19 mouse cellular contexts compared by ENCODE assay signal in the genomic region with DNA sequence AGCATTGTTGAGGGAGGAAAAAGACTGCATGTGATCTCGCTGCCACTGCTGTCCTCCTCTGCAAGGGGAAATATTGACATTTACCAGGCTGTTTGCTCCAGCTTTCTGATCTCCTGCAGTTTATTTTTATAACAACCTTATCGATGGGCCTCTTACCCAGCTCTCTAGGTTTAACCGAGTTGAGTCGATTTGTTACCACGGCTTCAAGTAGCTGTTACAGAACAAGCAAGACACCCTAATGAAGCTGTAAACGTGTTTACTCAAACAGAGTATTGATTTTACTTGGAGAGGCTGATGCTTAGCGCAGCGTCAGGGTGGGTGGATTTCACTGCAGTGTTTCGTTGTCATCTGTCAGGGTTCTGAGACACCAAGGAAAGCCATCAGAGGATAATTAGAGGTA. TPM values are rescaled to one million over a fixed set of nuclear protein-coding genes. Genes with fewer than 3 reads are reported as not detected.
A peak's percentile ranks its signal among the peaks of the same experiment; 100 is the strongest.
DNase-seq lines count a peak whose midpoint lies in the region; ATAC-seq and TF ChIP-seq lines count a peak whose summit lies in the region.
"Had no signal": no experiment of that assay in that cellular context is flagged by ENCODE, and none has a peak within 500 bp of the region (broad histone marks: within the 10 kb centered on the region; RNA-seq: fewer than 3 reads in every experiment).

No protein-coding gene starts in this region.

- no peaks in the 10 kb centered on the region for H3K36me3 ChIP-seq in heart, embryonic 11.5 days (ENCODE audit: control insufficient read depth, insufficient read depth, low read length)
- 0 out of 2 replicates have a peak, but pooled peaks cover 5% of the 10 kb centered on the region for H3K36me3 ChIP-seq in heart, postnatal 0 days (replicated peaks; ENCODE audit: control insufficient read depth, insufficient read depth, low read length)
- H3K36me3 ChIP-seq in hindbrain, embryonic 11.5 days (ENCODE audit: control insufficient read depth, insufficient read depth, low read length): no peaks in the 10 kb centered on the region
- H3K36me3 ChIP-seq: hindbrain, embryonic 10.5 days had no signal

- H3K4me3 ChIP-seq in heart, embryonic 11.5 days (ENCODE audit: low read depth, low read length): no peak overlapping the region
- H3K4me3 ChIP-seq in heart, postnatal 0 days (ENCODE audit: low read depth, low read length): no peak overlapping the region
- H3K4me3 ChIP-seq in hindbrain, embryonic 11.5 days (ENCODE audit: low read depth, low read length): no peak overlapping the region
- H3K4me3 ChIP-seq: forebrain, embryonic 10.5 days; hindbrain, embryonic 10.5 days; liver, embryonic 15.5 days had no signal

- WGBS in heart, embryonic 11.5 days (ENCODE audit: insufficient replicate concordance): 36% methylated on average over 9 of the region's 9 CpGs
- WGBS in heart, postnatal 0 days: 20% methylated on average over 9 of the region's 9 CpGs
- 67% methylated on average over 9 of the region's 9 CpGs for WGBS in hindbrain, embryonic 11.5 days

- intact Hi-C loops in heart, postnatal 25 days (cut with DNase I): no loop called here

- H3K4me1 ChIP-seq in heart, embryonic 11.5 days (ENCODE audit: control insufficient read depth, insufficient read depth, low read length): peaks cover 12% of the 10 kb centered on the region
- H3K4me1 ChIP-seq in heart, postnatal 0 days (ENCODE audit: control insufficient read depth, insufficient read depth): peaks cover 9% of the 10 kb centered on the region
- H3K4me1 ChIP-seq in hindbrain, embryonic 11.5 days (replicated peaks; ENCODE audit: control insufficient read depth, insufficient read depth, low read length): no peaks in the 10 kb centered on the region
- H3K4me1 ChIP-seq: liver, embryonic 15.5 days had no signal

- ATAC-seq in heart, embryonic 11.5 days (replicated peaks; ENCODE audit: insufficient number of reproducible peaks, low FRiP score, low TSS enrichment): no peak
- ATAC-seq in heart, postnatal 0 days (ENCODE audit: insufficient read depth, low read depth): no peak
- no peak for ATAC-seq in hindbrain, embryonic 11.5 days (ENCODE audit: low FRiP score)

- H3K27ac ChIP-seq in heart, embryonic 11.5 days (ENCODE audit: low read depth, low read length): peak overlapping the region; percentile 46; the same call in 1 of the 2 replicates
- H3K27ac ChIP-seq in heart, postnatal 0 days (ENCODE audit: low read depth): 0 out of 2 replicates have a peak overlapping the region, but pooled peaks have one; percentile 41
- H3K27ac ChIP-seq in hindbrain, embryonic 11.5 days (ENCODE audit: low read depth, low read length): no peak overlapping the region
- H3K27ac ChIP-seq: forebrain, embryonic 10.5 days; hindbrain, embryonic 10.5 days; kidney, postnatal 0 days; liver, embryonic 15.5 days; macrophage; stomach, postnatal 0 days had no signal

- H3K9me3 ChIP-seq in heart, embryonic 11.5 days (replicated peaks; ENCODE audit: control insufficient read depth, low read length): no peaks in the 10 kb centered on the region
- no peaks in the 10 kb centered on the region for H3K9me3 ChIP-seq in heart, postnatal 0 days (replicated peaks; ENCODE audit: control insufficient read depth, low read length)
- no peaks in the 10 kb centered on the region for H3K9me3 ChIP-seq in hindbrain, embryonic 11.5 days (ENCODE audit: control insufficient read depth, low read length)
- H3K9me3 ChIP-seq: forebrain, embryonic 10.5 days; hindbrain, embryonic 10.5 days; liver, embryonic 15.5 days had no signal

- TF ChIP-seq EP300 in heart, postnatal 0 days (IDR thresholded peaks at IDR 0.05; ENCODE audit: low read depth): no peak

- peak overlapping the region; percentile 16 for H3K4me2 ChIP-seq in heart, embryonic 11.5 days
- 0 out of 2 replicates have a peak overlapping the region, but pooled peaks have one; percentile 4 for H3K4me2 ChIP-seq in heart, postnatal 0 days (ENCODE audit: low read depth, low read length)
- no peak overlapping the region for H3K4me2 ChIP-seq in hindbrain, embryonic 11.5 days (replicated peaks; ENCODE audit: low read depth, low read length)
- H3K4me2 ChIP-seq: liver, embryonic 15.5 days; midbrain, embryonic 11.5 days had no signal

- no peak for TF ChIP-seq CTCF in heart, postnatal 0 days (IDR thresholded peaks at IDR 0.05; ENCODE audit: low read depth)

- no peak overlapping the region for H3K9ac ChIP-seq in heart, embryonic 11.5 days (ENCODE audit: low read depth, low read length)
- no peak overlapping the region for H3K9ac ChIP-seq in heart, postnatal 0 days (replicated peaks; ENCODE audit: low read depth, low read length)
- no peak overlapping the region for H3K9ac ChIP-seq in hindbrain, embryonic 11.5 days (ENCODE audit: low read depth, low read length)
- H3K9ac ChIP-seq: liver, embryonic 15.5 days had no signal

- no peak for DNase-seq in heart, postnatal 25 days (ENCODE audit: low spot score)
- peak; percentile 21 for DNase-seq in testis, postnatal 10 days (ENCODE audit: low spot score)
- DNase-seq in testis, postnatal 14 days (ENCODE audit: low spot score): no peak
- no peak for DNase-seq in heart, postnatal 0 days (ENCODE audit: low spot score)
- no peak for DNase-seq in hindbrain, embryonic 11.5 days (ENCODE audit: low spot score)
- DNase-seq in layer of hippocampus, adult 8-10 months (ENCODE audit: low spot score in 2 of 2): no peak
- DNase-seq: cerebellum, adult 9-11 months; gastrocnemius, postnatal 25 days; kidney, adult 11 months; right cerebral cortex, adult 18-20 months; thymus, postnatal 25 days had no signal

- no peaks in the 10 kb centered on the region for H3K27me3 ChIP-seq in heart, embryonic 11.5 days (ENCODE audit: control insufficient read depth, insufficient read depth, low read length)
- H3K27me3 ChIP-seq in heart, postnatal 0 days (ENCODE audit: control insufficient read depth, insufficient read depth, low read length): no peaks in the 10 kb centered on the region
- H3K27me3 ChIP-seq in hindbrain, embryonic 11.5 days (ENCODE audit: control insufficient read depth, insufficient read depth, low read length): no peaks in the 10 kb centered on the region
- H3K27me3 ChIP-seq: liver, embryonic 15.5 days had no signal

RNA-seq across cellular contexts. Expression of a gene that starts 46.5 kb away (rescaled TPM):
- polyA plus RNA-seq in heart, embryonic 11.5 days (2014; fragmentation: Nextera tagmentation; extraction: Ambion mirVana): 11.9 and 14.9 TPM in 2 replicates
- total RNA-seq in heart, postnatal 25 days (2021): 10 to 100 TPM; 28.1 to 32.6 TPM
- 13.9 and 52.9 TPM in 2 replicates for total RNA-seq in heart, postnatal 0 days (2014; rRNA removed; ENCODE audit: low replicate concordance)
- 5.4 and 6.1 TPM in 2 replicates for polyA plus RNA-seq in heart, postnatal 0 days (2015; fragmentation: Nextera tagmentation; extraction: Ambion mirVana)
- 16.5 and 24.0 TPM in 2 replicates for polyA plus RNA-seq in hindbrain, embryonic 11.5 days (2014; fragmentation: Nextera tagmentation; extraction: Ambion mirVana)
- 100 to 1,000 TPM; 102 to 111 (median 107) TPM for total RNA-seq in layer of hippocampus, adult 8-10 months (2022)
